Mouse (Mus musculus) brain, adult 2 months (tissue): ENCODE data around the gene Spop.

Experiments used
- DNase-seq: peaks from one replicate; pipeline ENCODE4 v3.0.0; 2011; ENCODE audit warnings: low read depth, low spot score

Spop gene

GRCm38 (mm10) chr11:95417341-95417740 lies 3.5 kb downstream of the Spop start:
- no peak for DNase-seq

- DNase-seq: no peak
These were observed 7.1 kb downstream of the Spop start for GRCm38 (mm10) chr11:95420880-95421435.

GRCm38 (mm10) chr11:95423505-95423904 lies 9.6 kb downstream of the Spop start:
- DNase-seq: no peak

- peak; percentile 36 for DNase-seq
These were observed 17.5 kb downstream of the Spop start for GRCm38 (mm10) chr11:95431344-95431743.

- no peak for DNase-seq
These were observed 18.3 kb downstream of the Spop start for GRCm38 (mm10) chr11:95432194-95432593.

- no peak for DNase-seq
These were observed 31.5 kb downstream of the Spop start for GRCm38 (mm10) chr11:95445371-95445770.

GRCm38 (mm10) chr11:95446580-95447305 lies 32.9 kb downstream of the Spop start:
- DNase-seq: no peak

- peak; percentile 39 for DNase-seq
These were observed 34.5 kb downstream of the Spop start for GRCm38 (mm10) chr11:95448346-95448745.

- no peak for DNase-seq
These were observed 41.5 kb downstream of the Spop start for GRCm38 (mm10) chr11:95455331-95455730.

GRCm38 (mm10) chr11:95460872-95461271 lies 47.0 kb downstream of the Spop start:
- DNase-seq: no peak

GRCm38 (mm10) chr11:95462168-95462567 lies 48.3 kb downstream of the Spop start:
- no peak for DNase-seq

- DNase-seq: peak; percentile 65
These were observed 53.9 kb downstream of the Spop start for GRCm38 (mm10) chr11:95467731-95468130.

- peak; percentile 35 for DNase-seq
These were observed 59.1 kb downstream of the Spop start for GRCm38 (mm10) chr11:95472942-95473341.

GRCm38 (mm10) chr11:95473456-95473855 lies 59.6 kb downstream of the Spop start:
- no peak for DNase-seq

GRCm38 (mm10) chr11:95476323-95476722 lies 62.4 kb downstream of the Spop start:
- peak; percentile 95 for DNase-seq

- no peak for DNase-seq
These were observed 65.6 kb downstream of the Spop start for GRCm38 (mm10) chr11:95479458-95479857.

- no peak for DNase-seq
These were observed 66.8 kb downstream of the Spop start for GRCm38 (mm10) chr11:95480662-95481061.

GRCm38 (mm10) chr11:95485634-95486033 lies 71.8 kb downstream of the Spop start:
- no peak for DNase-seq

GRCm38 (mm10) chr11:95487237-95487636 lies 73.4 kb downstream of the Spop start:
- no peak for DNase-seq

- no peak for DNase-seq
These were observed 76.2 kb downstream of the Spop start for GRCm38 (mm10) chr11:95490104-95490503.

- DNase-seq: no peak
These were observed 78.4 kb downstream of the Spop start for GRCm38 (mm10) chr11:95492256-95492655.

GRCm38 (mm10) chr11:95493010-95493409 lies 79.1 kb downstream of the Spop start:
- no peak for DNase-seq

GRCm38 (mm10) chr11:95493950-95494349 lies 80.1 kb downstream of the Spop start:
- DNase-seq: peak; percentile 66
